Mouse (Mus musculus): Measurements from ENCODE around the gene AW551984.

AW551984 gene

GRCm38 (mm10) chr9:39603999-39604453 lies at the start of gene AW551984:
AW551984 (minus strand) TSS chr9:39604403.
- peak; percentile 23 for DNase-seq

DNA sequence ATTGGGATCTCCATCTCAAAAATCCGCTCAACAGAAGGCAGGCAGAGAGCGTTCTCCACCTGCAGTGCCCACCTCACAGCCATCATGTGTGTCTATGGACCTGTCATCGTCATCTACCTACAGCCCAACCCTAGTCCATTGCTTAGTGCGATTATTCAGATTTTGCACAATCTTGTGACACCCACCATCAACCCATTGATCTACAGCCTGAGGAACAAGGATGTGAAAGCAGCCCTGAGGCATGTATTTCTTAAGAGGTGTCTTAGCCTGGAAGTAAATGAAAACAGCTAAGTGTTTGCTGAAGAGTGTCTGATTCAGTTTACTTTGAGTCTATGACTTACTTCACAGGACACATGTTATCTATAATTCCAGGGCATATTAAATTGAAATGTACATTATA lies 43.2 kb upstream of the AW551984 start:
- no peak for DNase-seq

GRCm38 (mm10) chr9:39644785-39645184 lies 40.6 kb upstream of the AW551984 start, which contains the start of gene Olfr961:
Olfr961 (plus strand) TSS chr9:39645085.
- no peak for DNase-seq

- DNase-seq, result peak; percentile 17
Measured at GRCm38 (mm10) chr9:39633913-39634594, 29.9 kb upstream of the AW551984 start.

- no peak for DNase-seq
Measured at GRCm38 (mm10) chr9:39629069-39629468, 24.9 kb upstream of the AW551984 start.

GRCm38 (mm10) chr9:39624711-39625110 lies 20.5 kb upstream of the AW551984 start:
- no peak for DNase-seq

DNA sequence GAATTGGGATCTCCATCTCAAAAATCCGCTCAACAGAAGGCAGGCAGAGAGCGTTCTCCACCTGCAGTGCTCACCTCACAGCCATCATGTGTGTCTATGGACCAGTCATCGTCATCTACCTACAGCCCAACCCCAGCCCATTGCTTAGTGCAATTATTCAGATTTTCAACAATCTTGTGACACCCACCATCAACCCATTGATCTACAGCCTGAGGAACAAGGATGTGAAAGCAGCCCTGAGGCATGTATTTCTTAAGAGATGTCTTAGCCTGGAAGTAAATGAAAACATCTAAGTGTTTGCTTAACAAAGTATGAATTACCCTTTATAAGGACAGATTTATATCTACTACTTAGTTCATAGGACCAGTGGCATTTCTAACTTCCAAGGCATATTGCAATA lies 19.6 kb upstream of the AW551984 start:
- no peak for DNase-seq

GRCm38 (mm10) chr9:39621073-39621472 lies 16.9 kb upstream of the AW551984 start, which contains the start of gene Olfr960:
Olfr960 (plus strand) TSS chr9:39621373.
- DNase-seq, result no peak

- peak; percentile 18 for DNase-seq
Measured at GRCm38 (mm10) chr9:39611953-39612352, 7.8 kb upstream of the AW551984 start.

GRCm38 (mm10) chr9:39610355-39610754 lies 6.2 kb upstream of the AW551984 start, which contains the start of gene Olfr148:
Olfr148 (plus strand) TSS chr9:39610655.
- DNase-seq, result no peak

- DNase-seq, result no peak
Measured at GRCm38 (mm10) chr9:39608497-39608896, 4.3 kb upstream of the AW551984 start.

GRCm38 (mm10) chr9:39603333-39603845 lies 814 bp downstream of the AW551984 start:
- DNase-seq, result no peak

DNA sequence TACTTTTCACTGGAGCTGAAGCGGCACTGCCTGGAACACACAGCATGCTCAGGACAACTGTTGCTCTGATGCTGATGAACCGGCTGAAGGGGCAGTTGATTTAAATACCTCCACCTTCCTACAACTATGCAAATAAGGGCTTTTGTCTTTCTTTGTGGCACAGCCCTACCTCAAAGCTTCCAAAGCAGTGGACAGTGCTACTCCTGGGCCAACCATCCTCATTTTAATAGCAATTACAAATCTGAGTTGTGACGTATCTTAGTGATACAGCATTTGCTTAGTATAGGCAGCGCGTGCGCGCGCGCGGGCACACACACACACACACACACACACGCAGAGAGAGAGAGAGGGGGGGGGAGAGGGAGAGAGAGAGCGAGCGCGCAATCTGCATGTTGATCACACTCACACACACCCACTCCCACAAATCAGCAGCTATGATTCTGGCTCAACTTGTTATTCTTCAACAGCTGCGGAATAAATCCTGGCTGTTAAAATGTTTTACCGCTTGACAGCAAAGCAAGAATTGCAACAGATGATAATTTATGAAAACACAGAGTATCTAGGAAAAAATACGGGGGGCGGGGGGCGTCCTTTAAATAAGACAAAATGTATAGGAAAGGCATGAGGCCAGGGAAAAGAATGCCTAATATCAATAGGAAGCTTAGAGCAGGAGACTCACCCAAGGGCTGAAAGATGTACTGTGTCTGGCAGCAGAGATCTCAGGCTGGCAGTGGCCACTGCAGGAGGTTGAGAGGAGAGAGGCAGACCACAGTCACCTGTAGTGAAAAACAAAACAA lies 1.5 kb downstream of the AW551984 start:
- peak; percentile 19 for DNase-seq

DNA sequence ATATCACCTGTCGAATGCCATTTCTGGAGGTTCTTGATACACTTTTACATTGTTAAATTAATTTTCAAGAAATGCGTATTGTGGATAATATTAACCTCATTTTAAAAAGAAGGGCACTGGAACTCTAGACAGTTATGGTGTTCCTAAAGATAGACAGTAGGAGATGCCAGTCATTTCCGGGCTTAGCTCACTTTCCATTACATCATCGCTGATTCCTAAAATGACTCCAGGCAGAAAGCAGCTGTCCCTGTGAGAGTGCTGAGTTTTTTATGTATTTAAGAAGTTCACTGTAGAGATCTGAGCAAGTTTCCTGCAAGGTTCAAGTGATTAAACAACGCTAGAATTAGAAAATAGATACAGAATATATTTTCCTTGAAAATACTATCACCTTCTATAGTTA lies 27.2 kb downstream of the AW551984 start:
- no peak for DNase-seq

DNA sequence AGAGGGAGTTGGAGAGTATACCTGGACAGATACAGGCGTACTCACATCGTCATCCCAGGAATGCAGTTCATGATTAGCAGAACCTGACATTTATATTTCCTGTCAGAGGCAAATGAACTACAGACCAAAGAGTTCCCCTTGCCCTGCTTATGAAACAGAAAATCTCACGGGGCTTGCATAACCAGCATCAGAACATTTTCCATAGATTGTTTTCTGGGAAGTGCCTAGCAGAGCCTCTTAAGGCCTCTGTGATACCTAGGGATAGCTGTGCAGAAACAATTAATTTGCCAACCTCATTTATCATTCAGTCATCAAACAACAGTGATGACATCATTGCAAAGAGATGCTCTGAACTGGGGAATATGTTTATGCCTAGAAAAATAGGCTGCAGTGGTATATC lies 28.7 kb downstream of the AW551984 start, which contains the start of gene Olfr959:
Gene Olfr959, minus strand, starts transcription at position 101 of the 400 bp plus-strand sequence.
- DNase-seq, result no peak

DNA sequence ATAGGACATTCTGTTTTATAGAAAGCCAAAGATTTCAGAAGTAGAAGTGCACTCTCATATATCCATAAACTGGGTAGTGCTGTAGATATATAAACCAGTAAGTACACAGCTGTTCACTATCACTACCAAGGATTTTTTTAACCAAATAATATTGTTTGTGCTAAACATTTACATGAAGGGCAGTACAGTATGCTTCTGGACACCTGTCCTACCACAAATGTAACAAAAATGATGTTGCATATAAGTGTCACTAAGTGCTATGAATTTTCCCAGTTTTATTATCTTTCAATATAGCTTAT lies 45.9 kb downstream of the AW551984 start:
- DNase-seq, result no peak

GRCm38 (mm10) chr9:39557529-39558348 lies 46.5 kb downstream of the AW551984 start:
- DNase-seq, result peak; percentile 31

DNA sequence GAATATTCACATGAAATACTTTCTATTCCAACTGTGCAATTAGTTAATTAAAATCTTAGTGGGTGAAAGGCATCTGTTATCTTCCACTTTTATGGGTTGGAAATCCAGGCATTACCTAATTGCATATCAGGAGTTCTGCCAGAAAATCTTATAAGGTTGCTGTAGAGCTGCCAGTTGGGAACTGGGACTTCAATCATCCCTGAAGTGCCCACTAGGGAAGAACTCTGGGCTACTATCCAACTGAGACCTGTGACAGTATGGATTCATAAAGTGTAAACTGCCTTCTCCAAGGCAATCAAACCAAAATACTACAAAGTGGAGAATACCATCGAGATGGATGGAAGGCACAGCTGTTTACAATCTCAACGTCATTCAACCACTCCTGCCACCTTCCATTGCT lies 50.3 kb downstream of the AW551984 start, which contains the start of gene Olfr958:
Gene Olfr958, minus strand, starts transcription at position 109 of the 400 bp plus-strand sequence.
- no peak for DNase-seq

- DNase-seq, result no peak
Measured at GRCm38 (mm10) chr9:39550806-39551205, 53.4 kb downstream of the AW551984 start.

Data from right cerebral cortex, adult 18-20 months (tissue).